Mouse (Mus musculus): ENCODE measurements around the gene Hdac7. TPM values are rescaled to one million over a fixed set of nuclear protein-coding genes. Genes with fewer than 3 reads are reported as not detected.

The Hdac7 gene
- total and polyA plus RNA-seq, 3 experiments: 19.8 to 55.2 (median 21.7) TPM

DNA sequence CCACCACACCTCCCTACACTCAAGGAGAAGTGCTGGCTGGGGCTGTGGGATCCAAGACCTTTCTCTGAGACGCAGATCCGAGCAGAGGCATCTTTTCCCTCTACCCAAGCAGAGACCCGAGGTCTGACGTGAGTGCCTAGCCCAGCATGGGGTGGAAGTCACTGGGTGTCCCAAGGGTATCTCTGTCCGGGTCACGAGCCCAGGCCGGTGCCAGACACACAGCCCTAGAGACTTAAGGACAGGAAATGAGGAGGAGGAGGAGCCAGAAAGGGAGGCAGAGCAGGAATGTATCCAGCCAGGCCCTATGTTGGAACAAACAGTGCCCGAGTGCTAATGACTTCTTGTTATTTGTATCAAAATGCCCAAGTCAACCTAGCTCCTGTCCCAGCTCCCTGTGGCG lies 81.6 kb downstream of the Hdac7 start:
- H3K9ac ChIP-seq (ENCODE audit: insufficient read depth, low read depth): no peak overlapping the region
- H3K36me3 ChIP-seq (replicated peaks in 1 of 2; ENCODE audit: control insufficient read depth in 1 of 2, insufficient read depth in 1 of 2, low read length in 1 of 2): peaks cover 7 to 20% of the 10 kb centered on the region in 2 experiments
- no peak overlapping the region for H3K4me3 ChIP-seq (replicated peaks in 1 of 3; ENCODE audit: low read depth in 2 of 3, low read length in 2 of 3, poor library complexity in 1 of 3)
- H3K27ac ChIP-seq (ENCODE audit: insufficient read depth, low read depth): no peak overlapping the region
- H3K4me2 ChIP-seq (ENCODE audit: insufficient read depth, low read depth, poor library complexity, severe bottlenecking): no peak overlapping the region
- in situ Hi-C loops (cut with MboI; ENCODE audit: low pct_ligation_motif_present, low pct_unique_long_range_greater_than_20kb, low sequenced_read_pairs): no loop called here
- peaks cover 27 to 62% of the 10 kb centered on the region in 2 experiments for H3K4me1 ChIP-seq (ENCODE audit: control insufficient read depth in 1 of 2, insufficient read depth in 2 of 2)
- TF ChIP-seq RAD21 (IDR thresholded peaks at IDR 0.05; ENCODE audit: low read depth, low read length) (no peak), BHLHE40 (IDR thresholded peaks at IDR 0.05; ENCODE audit: low read depth, low read length) (peak; percentile 54; the same call in 1 of the 2 replicates)
- dilution Hi-C loops (cut with MboI; ENCODE audit: extremely low pct_ligation_motif_present, extremely low pct_unique_long_range_greater_than_20kb, low sequenced_read_pairs): no loop called here
- H3K9me3 ChIP-seq (replicated peaks; ENCODE audit: low read length): no peaks in the 10 kb centered on the region
- DNase-seq (ENCODE audit: extremely low read depth): no peak
- H3K27me3 ChIP-seq (replicated peaks): peaks cover 3% of the 10 kb centered on the region
- no peaks in the 10 kb centered on the region for H3K79me2 ChIP-seq (replicated peaks; ENCODE audit: control insufficient read depth, extremely low read depth, insufficient read depth, poor library complexity, severe bottlenecking)

GRCm38 (mm10) chr15:97761438-97761837 lies 82.9 kb downstream of the Hdac7 start:
- H3K4me1 ChIP-seq (ENCODE audit: control insufficient read depth in 1 of 2, insufficient read depth in 2 of 2): peaks cover 22 to 51% of the 10 kb centered on the region in 2 experiments
- TF ChIP-seq GABPA (IDR thresholded peaks at IDR 0.05; ENCODE audit: insufficient replicate concordance, low read depth, low read length): no peak
- TF ChIP-seq MYC (IDR thresholded peaks at IDR 0.05; ENCODE audit: low read depth, low read length): no peak
- no peak for TF ChIP-seq NRF1 (IDR thresholded peaks at IDR 0.05; ENCODE audit: low read depth, low read length)
- TF ChIP-seq CTCF (conservative IDR thresholded peaks at IDR 0.05 in 1 of 2, IDR thresholded peaks at IDR 0.05 in 1 of 2; ENCODE audit: low read depth in 2 of 2, low read length in 2 of 2): no peak
- TF ChIP-seq EP300 (IDR thresholded peaks at IDR 0.05; ENCODE audit: low read length): no peak
- TF ChIP-seq POLR2AphosphoS2 (IDR thresholded peaks at IDR 0.05; ENCODE audit: low read depth, low read length): no peak
- DNase-seq (ENCODE audit: extremely low read depth): no peak
- no peaks in the 10 kb centered on the region for H3K79me2 ChIP-seq (replicated peaks; ENCODE audit: control insufficient read depth, extremely low read depth, insufficient read depth, poor library complexity, severe bottlenecking)
- H3K4me2 ChIP-seq (ENCODE audit: insufficient read depth, low read depth, poor library complexity, severe bottlenecking): no peak overlapping the region
- H3K27ac ChIP-seq (ENCODE audit: insufficient read depth, low read depth): no peak overlapping the region
- peaks cover 12 to 33% of the 10 kb centered on the region in 2 experiments for H3K36me3 ChIP-seq (replicated peaks in 1 of 2; ENCODE audit: control insufficient read depth in 1 of 2, insufficient read depth in 1 of 2, low read length in 1 of 2)
- no peaks in the 10 kb centered on the region for H3K9me3 ChIP-seq (replicated peaks; ENCODE audit: low read length)
- no peak overlapping the region for H3K9ac ChIP-seq (ENCODE audit: insufficient read depth, low read depth)
- in situ Hi-C loops (cut with MboI; ENCODE audit: low pct_ligation_motif_present, low pct_unique_long_range_greater_than_20kb, low sequenced_read_pairs): no loop called here
- no peaks in the 10 kb centered on the region for H3K27me3 ChIP-seq (replicated peaks)
- dilution Hi-C loops (cut with MboI; ENCODE audit: extremely low pct_ligation_motif_present, extremely low pct_unique_long_range_greater_than_20kb, low sequenced_read_pairs): no loop called here
- H3K4me3 ChIP-seq (replicated peaks in 1 of 3; ENCODE audit: low read depth in 2 of 3, low read length in 2 of 3, poor library complexity in 1 of 3): no peak overlapping the region

DNA sequence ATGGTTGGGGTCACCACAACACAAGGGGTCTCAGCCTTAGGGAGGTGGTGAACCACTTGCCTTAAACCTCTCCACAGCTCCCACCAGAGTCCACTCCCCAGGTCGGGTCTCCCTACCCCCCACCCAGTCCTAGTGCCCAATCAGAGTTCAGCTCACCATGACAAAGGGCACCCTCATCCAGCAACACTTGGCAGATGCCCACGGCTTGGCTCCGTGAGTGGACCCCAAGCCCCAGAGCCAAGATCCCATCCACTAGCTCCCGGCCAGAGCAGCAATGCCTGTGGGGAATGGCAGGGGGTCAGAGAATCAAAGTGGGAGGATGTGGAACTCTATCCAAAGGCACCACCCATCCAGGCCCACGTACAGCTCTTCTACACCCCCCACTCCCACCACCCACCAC lies 83.3 kb downstream of the Hdac7 start:
- Histone ChIP-seq H3K36me3 (replicated peaks in 1 of 2; ENCODE audit: control insufficient read depth in 1 of 2, insufficient read depth in 1 of 2, low read length in 1 of 2) (peaks cover 12 to 33% of the 10 kb centered on the region in 2 experiments), H3K4me3 (replicated peaks in 1 of 3; ENCODE audit: low read depth in 2 of 3, low read length in 2 of 3, poor library complexity in 1 of 3) (no peak overlapping the region), H3K4me2 (ENCODE audit: insufficient read depth, low read depth, poor library complexity, severe bottlenecking) (no peak overlapping the region), H3K9ac (ENCODE audit: insufficient read depth, low read depth) (no peak overlapping the region), H3K27me3 (replicated peaks) (no peaks in the 10 kb centered on the region), H3K4me1 (ENCODE audit: control insufficient read depth in 1 of 2, insufficient read depth in 2 of 2) (peaks cover 22 to 51% of the 10 kb centered on the region in 2 experiments), H3K79me2 (replicated peaks; ENCODE audit: control insufficient read depth, extremely low read depth, insufficient read depth, poor library complexity, severe bottlenecking) (no peaks in the 10 kb centered on the region), H3K9me3 (replicated peaks; ENCODE audit: low read length) (no peaks in the 10 kb centered on the region), H3K27ac (ENCODE audit: insufficient read depth, low read depth) (no peak overlapping the region)
- TF ChIP-seq TBP (conservative IDR thresholded peaks at IDR 0.05; ENCODE audit: low read depth, low read length): no peak
- TF ChIP-seq SIN3A (IDR thresholded peaks at IDR 0.05; ENCODE audit: low read length): no peak
- dilution Hi-C loops (cut with MboI; ENCODE audit: extremely low pct_ligation_motif_present, extremely low pct_unique_long_range_greater_than_20kb, low sequenced_read_pairs): no loop called here
- no peak for DNase-seq (ENCODE audit: extremely low read depth)
- in situ Hi-C loops (cut with MboI; ENCODE audit: low pct_ligation_motif_present, low pct_unique_long_range_greater_than_20kb, low sequenced_read_pairs): no loop called here

Measured in CH12.LX (cell line).